Mouse (Mus musculus): ENCODE results near the gene Gpsm1.
"Not testable (repeated sequence)": the region's sequence is repeated elsewhere in the genome, so short reads cannot be mapped to it uniquely, and the experiment has no call there.

Gene Gpsm1

DNA sequence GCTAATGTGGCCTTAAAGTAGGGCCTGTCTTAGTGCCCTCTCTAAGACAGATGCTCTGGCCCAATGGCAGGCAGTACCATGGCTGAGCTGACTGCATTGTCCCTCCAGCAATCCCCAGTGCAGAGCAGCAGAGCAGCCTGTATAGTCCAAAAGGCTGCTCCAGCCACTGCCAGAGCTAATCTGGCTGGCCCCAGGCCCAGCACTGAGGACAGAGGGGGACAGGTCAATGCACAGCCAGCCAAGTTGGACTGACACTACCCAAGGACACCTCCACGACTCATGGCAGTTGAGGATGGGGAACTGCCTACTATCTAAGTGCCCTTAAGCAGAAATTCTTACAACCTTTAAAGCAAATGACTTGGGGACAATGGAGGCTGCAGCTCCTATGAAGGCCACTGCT lies 53.3 kb downstream of the Gpsm1 start:
- no peak for DNase-seq (ENCODE audit: low read depth, low spot score)

DNA sequence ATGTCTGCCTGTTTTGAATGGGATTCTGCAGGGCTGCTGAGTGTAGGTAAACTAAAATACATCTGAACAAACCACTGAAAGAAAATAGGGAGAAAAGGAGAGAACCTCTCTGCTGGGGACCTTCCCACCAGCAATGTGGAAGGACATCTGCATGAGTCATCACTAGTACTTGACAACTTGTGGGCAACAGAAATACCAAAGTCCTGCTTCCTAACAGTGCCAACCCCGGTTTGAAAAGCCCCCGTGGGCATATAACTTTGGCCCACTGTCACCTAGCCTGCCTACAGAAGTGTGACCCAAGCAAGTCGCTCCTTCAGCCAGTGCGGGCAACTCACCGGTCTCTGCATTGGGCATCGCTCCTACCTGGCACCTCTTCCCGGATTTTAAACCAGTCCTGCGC lies 57.1 kb downstream of the Gpsm1 start:
- DNase-seq (ENCODE audit: low read depth, low spot score) = no peak

DNA sequence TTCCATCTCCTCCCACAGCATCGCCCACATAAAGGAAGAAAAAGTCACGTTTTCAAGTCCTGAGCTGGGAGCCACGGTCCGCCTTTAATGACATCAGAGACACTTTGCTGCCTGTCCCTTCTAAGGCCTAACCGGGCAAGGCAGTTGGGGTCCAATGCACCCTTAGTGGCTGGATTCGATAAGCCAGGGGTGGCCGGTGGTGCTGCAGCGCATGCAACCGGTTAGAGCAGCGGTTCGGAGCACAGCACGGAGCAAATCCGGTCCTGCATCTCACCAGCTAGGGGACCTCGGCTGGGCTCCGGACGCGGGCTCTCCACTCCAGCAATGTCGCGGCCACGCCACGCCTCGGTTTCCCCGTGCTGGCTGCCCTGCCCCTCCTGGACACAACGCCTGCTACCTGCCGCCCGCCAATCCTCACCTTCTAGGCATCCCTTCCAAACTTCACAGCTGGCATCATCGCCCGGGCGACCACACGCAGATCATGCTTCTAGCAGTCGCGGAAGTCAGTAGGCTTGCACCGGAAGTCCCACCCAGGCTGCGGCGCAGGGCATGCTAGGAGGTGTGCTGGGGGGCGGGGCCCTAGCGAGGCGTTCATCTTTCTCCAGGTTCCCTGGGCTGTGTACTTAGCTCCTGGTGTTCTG lies 64.9 kb downstream of the Gpsm1 start, which contains the start of gene Snapc4:
Snapc4 (minus strand) TSS at position 523 of the 641 bp plus-strand sequence.
- DNase-seq (ENCODE audit: low read depth, low spot score) = peak; percentile 80

DNA sequence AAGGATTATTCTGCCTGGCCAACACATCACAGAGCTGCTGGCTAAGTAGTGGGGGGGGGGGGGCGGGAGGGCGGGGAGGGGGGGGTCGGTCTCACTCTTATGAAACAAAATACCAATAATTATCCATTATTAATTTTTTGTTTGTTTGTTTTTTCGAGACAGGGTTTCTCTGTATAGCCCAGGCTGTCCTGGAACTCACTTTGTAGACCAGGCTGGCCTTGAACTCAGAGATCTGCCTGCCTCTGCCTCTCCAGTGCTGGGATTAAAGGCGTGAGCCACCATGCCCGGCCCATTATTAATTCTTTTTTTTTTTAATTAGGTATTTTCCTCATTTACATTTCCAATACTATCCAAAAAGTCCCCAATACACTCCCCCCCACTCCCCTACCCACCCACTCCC lies 65.6 kb downstream of the Gpsm1 start:
- not testable (repeated sequence) for DNase-seq (ENCODE audit: low read depth, low spot score)

DNA sequence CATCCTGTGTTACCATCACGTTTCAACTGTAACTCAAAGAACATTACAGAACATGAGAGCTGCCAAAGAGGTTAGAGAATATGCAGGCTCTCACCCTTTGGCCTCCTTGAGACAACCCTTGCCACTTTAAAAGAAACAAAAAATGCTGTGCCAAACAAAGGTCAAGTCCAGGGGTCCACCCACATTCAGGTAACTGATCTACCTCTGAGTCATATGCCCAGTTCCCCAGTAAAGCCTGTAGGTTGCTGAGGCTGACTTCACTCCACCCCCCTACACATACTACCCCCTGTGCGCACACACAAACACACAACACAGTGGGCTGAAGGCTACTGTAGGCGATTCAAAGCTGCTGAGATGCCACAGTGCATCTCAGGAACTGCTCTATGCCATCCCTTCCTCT lies 72.4 kb downstream of the Gpsm1 start:
- no peak for DNase-seq (ENCODE audit: low read depth, low spot score)

DNA sequence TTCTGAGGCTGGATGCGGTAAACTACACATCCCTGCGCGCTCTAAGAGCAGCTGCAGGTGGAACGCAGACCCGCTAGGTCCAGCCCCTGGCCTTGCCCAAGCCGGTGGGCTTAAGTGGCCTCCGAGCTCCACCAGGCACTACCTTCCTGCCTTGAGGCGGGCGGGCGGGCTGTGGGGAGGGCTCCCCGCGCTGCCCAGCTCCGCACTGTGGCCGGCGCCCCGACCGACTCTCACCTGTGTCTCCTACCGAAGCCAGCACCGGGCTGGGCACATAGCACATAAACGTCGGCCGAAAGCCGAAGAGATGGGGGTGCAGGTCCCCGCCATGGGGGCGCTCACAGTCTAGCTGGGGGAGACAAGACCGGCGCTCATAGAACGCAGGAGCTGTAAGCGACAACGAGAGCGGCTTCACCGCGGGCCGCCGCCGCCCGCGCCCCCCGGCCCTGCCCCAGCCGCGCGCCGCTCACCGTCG lies 73.4 kb downstream of the Gpsm1 start:
- DNase-seq (ENCODE audit: low read depth, low spot score) = no peak

DNA sequence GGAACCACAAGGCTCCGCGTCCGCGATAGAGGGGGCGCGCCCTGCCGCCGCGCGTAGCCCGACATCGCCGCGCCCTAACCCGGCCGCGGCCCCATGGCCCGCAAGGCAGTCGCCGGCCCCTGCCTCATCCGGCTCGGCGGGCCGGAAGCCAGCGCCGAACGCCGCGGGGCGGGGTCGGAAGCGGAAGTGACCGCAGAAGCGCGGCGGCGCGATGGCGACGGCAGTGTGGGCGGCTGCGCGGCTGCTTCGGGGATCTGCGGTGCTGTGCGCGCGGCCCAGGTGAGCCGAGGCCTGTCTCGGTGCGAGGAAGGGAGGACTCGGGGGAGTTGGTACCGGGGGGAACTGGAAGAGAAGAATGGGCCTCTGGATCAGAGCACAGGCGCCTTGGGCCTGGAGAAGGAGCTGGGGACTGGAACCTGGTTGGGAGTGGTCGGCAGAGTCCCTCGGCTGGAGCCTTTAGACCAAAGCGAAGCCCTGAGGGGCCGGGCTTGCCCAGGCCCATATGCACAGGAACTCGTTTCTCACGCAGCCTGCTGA lies 73.9 kb downstream of the Gpsm1 start, which contains the start of the genes Entr1 and Pmpca:
Entr1 (minus strand) TSS at position 163 of the 537 bp plus-strand sequence.
Pmpca (plus strand) TSS at position 186 of the 537 bp plus-strand sequence.
- DNase-seq (ENCODE audit: low read depth, low spot score) = peak; percentile 58

DNA sequence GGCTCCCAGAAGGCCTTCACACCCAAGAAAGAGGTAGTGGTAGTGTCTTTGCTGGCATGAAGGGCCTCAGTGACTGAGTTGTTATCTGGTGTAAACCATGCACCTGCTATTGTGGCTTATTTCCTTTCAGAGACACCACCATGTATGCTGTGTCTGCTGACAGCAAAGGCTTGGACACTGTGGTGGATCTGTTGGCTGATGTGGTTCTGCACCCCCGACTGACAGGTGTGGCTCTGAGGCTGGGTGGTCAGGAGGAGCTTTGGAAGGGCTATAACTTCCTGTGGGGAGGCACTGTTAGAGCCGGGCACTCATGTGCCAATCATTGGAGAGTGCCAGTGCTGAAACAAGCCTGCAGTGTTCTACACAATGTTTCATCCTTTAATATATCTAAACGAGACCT lies 75.6 kb downstream of the Gpsm1 start:
- DNase-seq (ENCODE audit: low read depth, low spot score) = no peak

DNA sequence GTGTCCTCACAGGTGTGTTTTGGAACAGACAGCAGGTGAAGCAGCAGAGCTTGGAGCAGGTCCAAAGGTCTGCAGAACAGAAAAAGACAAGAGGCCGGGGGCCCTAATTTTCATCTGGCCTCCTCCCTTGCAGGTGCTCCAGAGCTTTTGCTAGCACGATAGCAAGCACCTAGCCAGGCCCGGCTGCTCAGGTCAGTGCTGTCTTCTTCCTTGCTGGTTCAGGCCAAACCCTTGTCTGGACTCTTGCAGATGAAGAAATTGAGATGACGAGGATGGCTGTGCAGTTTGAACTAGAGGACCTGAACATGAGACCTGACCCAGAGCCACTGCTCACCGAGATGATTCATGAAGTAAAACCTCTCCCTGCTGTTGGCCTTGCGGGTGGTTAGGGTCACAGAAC lies 76.3 kb downstream of the Gpsm1 start:
- no peak for DNase-seq (ENCODE audit: low read depth, low spot score)
